Mouse (Mus musculus) lung, adult 2 months (tissue): Measurements from ENCODE around the gene Adgrd1. TPM values are rescaled to one million over a fixed set of nuclear protein-coding genes. Genes with fewer than 3 reads are reported as not detected.

ENCODE experiments used
- DNase-seq: peaks from one replicate; pipeline ENCODE4 v3.0.0; 2022
- H3K4me1 ChIP-seq: fragments of 200-500 bp; 2 replicates; pipeline ENCODE4 v1.6.1; 2011; ENCODE audit warnings: low read length; ENCODE audit not compliant: control insufficient read depth, insufficient read depth
- H3K4me3 ChIP-seq: fragments of 200-500 bp; replicated peaks from 2 replicates; pipeline ENCODE3; 2011; ENCODE audit warnings: low read depth, mild to moderate bottlenecking, control low read depth, low read length; ENCODE audit errors: extremely low read depth
- CTCF ChIP-seq: fragments of 200-500 bp; IDR thresholded peaks from 2 replicates; pipeline ENCODE4 v1.5.1; 2011; ENCODE audit warnings: mild to moderate bottlenecking, low read length, control low read depth; ENCODE audit not compliant: insufficient read depth
- POLR2A ChIP-seq: fragments of 200-500 bp; IDR thresholded peaks from 2 replicates; pipeline ENCODE4 v1.6.1; 2011; ENCODE audit warnings: low read depth, mild to moderate bottlenecking, control low read depth, low read length, borderline replicate concordance; ENCODE audit errors: extremely low read depth
- WGBS: fragments of 180-500 bp; shearing (Covaris S2); methylation state at CpG from one replicate; pipeline ENCODE4 v1.1.7; 2018; 5-methylcytosine and 5-hydroxymethylcytosine counted together
- polyA plus RNA-seq: library from polyadenylated mRNA; depleted of rRNA; stranded (reverse); fragments of >200 nt; gene quantifications from 2 replicates; pipeline ENCODE4 v1.2.3, GENCODE M21; 2012; rRNA removed

The Adgrd1 gene
- polyA plus RNA-seq, result 6.0 and 8.3 TPM in 2 replicates

GRCm38 (mm10) chr5:129096511-129096910 lies at the start of gene Adgrd1:
TSS of gene Adgrd1 (plus strand) at chr5:129096750.
- no peak within 1 kb of the TSS for H3K4me3 ChIP-seq

GRCm38 (mm10) chr5:129049372-129049771 lies 47.2 kb upstream of the Adgrd1 start:
- 79% methylated on average over 9 of the region's 9 CpGs for WGBS
- no peak for TF ChIP-seq POLR2A
- no peak for TF ChIP-seq CTCF
- no peaks in the 10 kb centered on the region for H3K4me1 ChIP-seq
- no peak overlapping the region for H3K4me3 ChIP-seq
- DNase-seq, result no peak

More at GRCm38 (mm10) chr5:129096511-129096910, at the start of gene Adgrd1:
- DNase-seq, result peak; percentile 6
- TF ChIP-seq POLR2A (peak; percentile 41; the same call in 1 of the 2 replicates), CTCF (no peak)
- 0 out of 2 replicates have a peak, but pooled peaks cover 3% of the 10 kb centered on the region for H3K4me1 ChIP-seq
- 34% methylated on average over 6 of the region's 6 CpGs for WGBS

- WGBS, result 73% methylated on average over 3 of the region's 3 CpGs
- DNase-seq, result no peak
- no peak for TF ChIP-seq POLR2A
- TF ChIP-seq CTCF, result no peak
Observed at GRCm38 (mm10) chr5:129051910-129052309, 44.6 kb upstream of the Adgrd1 start.

GRCm38 (mm10) chr5:129052636-129053355 lies 43.8 kb upstream of the Adgrd1 start:
- 39% methylated on average over 20 of the region's 20 CpGs for WGBS
- no peak for TF ChIP-seq CTCF
- no peak for TF ChIP-seq POLR2A
- DNase-seq, result no peak
- no peak overlapping the region for H3K4me3 ChIP-seq
- H3K4me1 ChIP-seq, result no peaks in the 10 kb centered on the region

More at GRCm38 (mm10) chr5:129051910-129052309, 44.6 kb upstream of the Adgrd1 start:
- H3K4me1 ChIP-seq, result no peaks in the 10 kb centered on the region
- no peak overlapping the region for H3K4me3 ChIP-seq

GRCm38 (mm10) chr5:129054675-129055284 lies 41.8 kb upstream of the Adgrd1 start:
- Histone ChIP-seq H3K4me1 (no peaks in the 10 kb centered on the region), H3K4me3 (no peak overlapping the region)
- TF ChIP-seq POLR2A (no peak), CTCF (no peak)
- WGBS, result 76% methylated on average over 9 of the region's 9 CpGs
- no peak for DNase-seq

GRCm38 (mm10) chr5:129059116-129059515 lies 37.4 kb upstream of the Adgrd1 start:
- Histone ChIP-seq H3K4me1 (no peaks in the 10 kb centered on the region), H3K4me3 (no peak overlapping the region)
- 87% methylated on average over 3 of the region's 3 CpGs for WGBS
- DNase-seq, result no peak
- TF ChIP-seq CTCF, result no peak
- no peak for TF ChIP-seq POLR2A

- Histone ChIP-seq H3K4me3 (no peak overlapping the region), H3K4me1 (no peaks in the 10 kb centered on the region)
- peak; percentile 20 for DNase-seq
- WGBS, result 18% methylated on average over 13 of the region's 13 CpGs
- TF ChIP-seq POLR2A (no peak), CTCF (peak; percentile 60)
Observed at GRCm38 (mm10) chr5:129061579-129061978, 35.0 kb upstream of the Adgrd1 start.

GRCm38 (mm10) chr5:129063037-129063791 lies 33.3 kb upstream of the Adgrd1 start:
- 4% methylated on average over 21 of the region's 21 CpGs for WGBS
- peak; percentile 75 for DNase-seq
- Histone ChIP-seq H3K4me3 (no peak overlapping the region), H3K4me1 (no peaks in the 10 kb centered on the region)
- TF ChIP-seq CTCF (peak; percentile 76), POLR2A (no peak)

- 41% methylated on average over 8 of the region's 8 CpGs for WGBS
- H3K4me1 ChIP-seq, result no peaks in the 10 kb centered on the region
- DNase-seq, result no peak
- TF ChIP-seq POLR2A (no peak), CTCF (no peak)
- H3K4me3 ChIP-seq, result no peak overlapping the region
Observed at GRCm38 (mm10) chr5:129063792-129064087, 32.8 kb upstream of the Adgrd1 start.
